Mouse (Mus musculus): ENCODE data around the gene Gm6904. TPM values are rescaled to one million over a fixed set of nuclear protein-coding genes. Genes with fewer than 3 reads are reported as not detected.
A peak's percentile ranks its signal among the peaks of the same experiment; 100 is the strongest.

Gm6904 gene
- polyA plus RNA-seq, 1 experiment from 2014 or later, result not detected

GRCm38 (mm10) chr14:59229822-59230221, 30.2 kb downstream of the Gm6904 start:
- H3K4me1 ChIP-seq (replicated peaks; ENCODE audit: control insufficient read depth, insufficient read depth, low read length), result no peaks in the 10 kb centered on the region
- no peak overlapping the region for H3K27ac ChIP-seq (ENCODE audit: low read depth)
- no peak for ATAC-seq (replicated peaks; ENCODE audit: low FRiP score, low TSS enrichment, low read depth)
- no peak overlapping the region for H3K4me3 ChIP-seq (ENCODE audit: low read depth, low read length)
- H3K9me3 ChIP-seq (ENCODE audit: control insufficient read depth, low read length), result no peaks in the 10 kb centered on the region
- H3K4me2 ChIP-seq (ENCODE audit: low read length), result no peak overlapping the region
- no peak for DNase-seq (ENCODE audit: low spot score)
- peaks cover 97% of the 10 kb centered on the region for H3K36me3 ChIP-seq (ENCODE audit: control insufficient read depth, insufficient read depth, low read length)
- no peak overlapping the region for H3K9ac ChIP-seq (ENCODE audit: low read length)
- no peaks in the 10 kb centered on the region for H3K27me3 ChIP-seq (replicated peaks; ENCODE audit: control insufficient read depth, insufficient read depth, low read length)
- 94% methylated on average over 3 of the region's 3 CpGs for WGBS

- Histone ChIP-seq H3K9ac (ENCODE audit: low read length) (no peak overlapping the region), H3K27me3 (replicated peaks; ENCODE audit: control insufficient read depth, insufficient read depth, low read length) (no peaks in the 10 kb centered on the region), H3K9me3 (ENCODE audit: control insufficient read depth, low read length) (no peaks in the 10 kb centered on the region), H3K4me3 (ENCODE audit: low read depth, low read length) (no peak overlapping the region), H3K4me1 (replicated peaks; ENCODE audit: control insufficient read depth, insufficient read depth, low read length) (no peaks in the 10 kb centered on the region), H3K4me2 (ENCODE audit: low read length) (no peak overlapping the region), H3K27ac (ENCODE audit: low read depth) (no peak overlapping the region), H3K36me3 (ENCODE audit: control insufficient read depth, insufficient read depth, low read length) (peaks cover 96% of the 10 kb centered on the region)
- no peak for ATAC-seq (replicated peaks; ENCODE audit: low FRiP score, low TSS enrichment, low read depth)
- WGBS, result 97% methylated on average over 11 of the region's 11 CpGs
- no peak for DNase-seq (ENCODE audit: low spot score)
Measured at GRCm38 (mm10) chr14:59226240-59226639, 33.8 kb downstream of the Gm6904 start.

DNA sequence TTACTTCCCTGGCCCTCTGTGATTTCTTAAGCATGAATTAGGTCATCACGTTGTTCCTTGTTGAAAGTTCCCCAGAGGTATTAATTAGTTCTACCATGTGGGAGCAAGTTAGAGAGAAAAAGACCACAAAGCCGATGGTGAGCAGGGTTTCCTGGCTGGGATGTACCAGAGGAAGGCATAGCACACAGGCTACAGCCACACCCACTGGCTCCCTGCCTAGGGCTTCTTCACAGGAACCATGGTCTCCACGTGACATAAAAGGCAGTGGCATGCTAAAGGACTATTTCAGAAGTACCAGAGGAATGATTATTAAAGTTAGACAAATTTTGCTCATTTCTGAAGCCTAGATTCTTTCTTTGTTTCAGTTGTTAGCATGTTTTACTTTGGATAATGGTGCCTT, 40.8 kb downstream of the Gm6904 start:
- H3K36me3 ChIP-seq (ENCODE audit: control insufficient read depth, insufficient read depth, low read length), result peaks cover 85% of the 10 kb centered on the region
- no peak overlapping the region for H3K4me3 ChIP-seq (ENCODE audit: low read depth, low read length)
- WGBS, result 87% methylated on average over 3 of the region's 3 CpGs
- no peaks in the 10 kb centered on the region for H3K9me3 ChIP-seq (ENCODE audit: control insufficient read depth, low read length)
- H3K4me2 ChIP-seq (ENCODE audit: low read length), result no peak overlapping the region
- H3K27ac ChIP-seq (ENCODE audit: low read depth), result no peak overlapping the region
- ATAC-seq (replicated peaks; ENCODE audit: low FRiP score, low TSS enrichment, low read depth) (no peak), DNase-seq (ENCODE audit: low spot score) (no peak)
- no peak overlapping the region for H3K9ac ChIP-seq (ENCODE audit: low read length)
- H3K4me1 ChIP-seq (replicated peaks; ENCODE audit: control insufficient read depth, insufficient read depth, low read length), result no peaks in the 10 kb centered on the region
- H3K27me3 ChIP-seq (replicated peaks; ENCODE audit: control insufficient read depth, insufficient read depth, low read length), result no peaks in the 10 kb centered on the region

DNA sequence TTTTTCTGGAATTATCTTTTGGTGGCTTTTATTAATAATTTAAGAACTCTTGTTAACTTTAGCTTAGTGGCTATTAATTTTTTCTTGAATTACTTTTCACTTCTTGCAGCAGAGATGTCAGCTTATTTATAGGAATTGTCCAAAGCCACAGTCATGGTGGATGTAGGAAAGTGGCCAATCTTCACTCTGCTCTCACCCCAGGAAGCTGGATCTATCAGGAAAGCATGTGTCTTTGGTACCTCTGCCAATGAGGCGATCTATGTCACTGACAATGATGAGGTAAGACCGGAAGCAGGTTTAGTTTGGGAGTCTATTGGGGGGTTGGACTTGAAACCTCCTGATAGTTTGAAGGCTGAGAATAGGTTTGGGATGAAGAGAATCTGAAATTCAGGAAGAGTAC, 50.2 kb downstream of the Gm6904 start:
- H3K27ac ChIP-seq (ENCODE audit: low read depth), result no peak overlapping the region
- no peaks in the 10 kb centered on the region for H3K27me3 ChIP-seq (replicated peaks; ENCODE audit: control insufficient read depth, insufficient read depth, low read length)
- no peak for DNase-seq (ENCODE audit: low spot score)
- peaks cover 26% of the 10 kb centered on the region; the same call in 1 of the 2 replicates for H3K36me3 ChIP-seq (ENCODE audit: control insufficient read depth, insufficient read depth, low read length)
- 94% methylated on average over 2 of the region's 2 CpGs for WGBS
- H3K4me1 ChIP-seq (replicated peaks; ENCODE audit: control insufficient read depth, insufficient read depth, low read length), result peaks cover 7% of the 10 kb centered on the region; the same call in 1 of the 2 replicates
- H3K4me3 ChIP-seq (ENCODE audit: low read depth, low read length), result no peak overlapping the region
- H3K4me2 ChIP-seq (ENCODE audit: low read length), result no peak overlapping the region
- H3K9me3 ChIP-seq (ENCODE audit: control insufficient read depth, low read length), result no peaks in the 10 kb centered on the region
- no peak overlapping the region for H3K9ac ChIP-seq (ENCODE audit: low read length)
- no peak for ATAC-seq (replicated peaks; ENCODE audit: low FRiP score, low TSS enrichment, low read depth)

- H3K4me2 ChIP-seq (ENCODE audit: low read length), result no peak overlapping the region
- H3K9me3 ChIP-seq (ENCODE audit: control insufficient read depth, low read length), result no peaks in the 10 kb centered on the region
- H3K9ac ChIP-seq (ENCODE audit: low read length), result no peak overlapping the region
- WGBS, result 83% methylated on average over 7 of the region's 7 CpGs
- DNase-seq (ENCODE audit: low spot score) (no peak), ATAC-seq (replicated peaks; ENCODE audit: low FRiP score, low TSS enrichment, low read depth) (no peak)
- H3K4me1 ChIP-seq (replicated peaks; ENCODE audit: control insufficient read depth, insufficient read depth, low read length), result peaks cover 11% of the 10 kb centered on the region; the same call in 1 of the 2 replicates
- H3K27ac ChIP-seq (ENCODE audit: low read depth), result no peak overlapping the region
- H3K36me3 ChIP-seq (ENCODE audit: control insufficient read depth, insufficient read depth, low read length), result 0 out of 2 replicates have a peak, but pooled peaks cover 20% of the 10 kb centered on the region
- H3K4me3 ChIP-seq (ENCODE audit: low read depth, low read length), result no peak overlapping the region
- H3K27me3 ChIP-seq (replicated peaks; ENCODE audit: control insufficient read depth, insufficient read depth, low read length), result no peaks in the 10 kb centered on the region
Measured at GRCm38 (mm10) chr14:59209003-59209402, 51.0 kb downstream of the Gm6904 start.

DNA sequence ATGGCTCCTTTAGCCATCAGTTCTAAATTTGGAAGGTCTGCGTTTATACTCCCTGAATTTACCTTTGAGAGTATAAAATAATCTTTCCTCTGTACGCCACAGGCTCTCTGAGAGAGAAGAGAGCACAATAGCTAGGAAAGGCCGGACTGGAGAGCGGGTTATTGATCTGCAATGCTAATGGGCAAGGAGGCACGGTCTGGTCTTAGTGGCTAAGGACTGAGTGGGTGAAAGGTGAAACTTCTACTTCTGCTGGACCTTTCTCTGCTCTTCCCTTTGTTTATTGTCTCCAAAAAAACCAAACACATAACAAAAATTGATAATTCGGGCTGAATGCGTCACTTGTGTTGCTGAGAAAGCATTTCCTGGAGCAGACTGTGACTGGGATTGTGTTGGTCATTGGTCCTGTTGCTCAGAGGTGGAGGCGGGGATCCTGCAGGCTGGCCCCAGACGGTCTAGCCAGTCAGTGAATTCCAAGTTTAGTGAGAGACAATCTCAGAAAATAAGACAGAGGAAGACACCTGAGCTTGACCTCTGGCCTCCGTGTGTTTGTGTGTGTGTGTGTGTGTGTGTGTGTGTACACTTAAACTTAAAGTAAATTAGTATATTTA, 53.9 kb downstream of the Gm6904 start:
- Histone ChIP-seq H3K4me3 (ENCODE audit: low read depth, low read length) (no peak overlapping the region), H3K4me1 (replicated peaks; ENCODE audit: control insufficient read depth, insufficient read depth, low read length) (peaks cover 23% of the 10 kb centered on the region), H3K9me3 (ENCODE audit: control insufficient read depth, low read length) (no peaks in the 10 kb centered on the region), H3K36me3 (ENCODE audit: control insufficient read depth, insufficient read depth, low read length) (0 out of 2 replicates have a peak, but pooled peaks cover 2% of the 10 kb centered on the region), H3K27me3 (replicated peaks; ENCODE audit: control insufficient read depth, insufficient read depth, low read length) (no peaks in the 10 kb centered on the region), H3K9ac (ENCODE audit: low read length) (no peak overlapping the region), H3K4me2 (ENCODE audit: low read length) (no peak overlapping the region), H3K27ac (ENCODE audit: low read depth) (no peak overlapping the region)
- DNase-seq (ENCODE audit: low spot score) (no peak), ATAC-seq (replicated peaks; ENCODE audit: low FRiP score, low TSS enrichment, low read depth) (no peak)
- 58% methylated on average over 10 of the region's 10 CpGs for WGBS

GRCm38 (mm10) chr14:59205461-59205860, 54.6 kb downstream of the Gm6904 start:
- H3K27ac ChIP-seq (ENCODE audit: low read depth), result no peak overlapping the region
- H3K36me3 ChIP-seq (ENCODE audit: control insufficient read depth, insufficient read depth, low read length), result no peaks in the 10 kb centered on the region
- no peak for ATAC-seq (replicated peaks; ENCODE audit: low FRiP score, low TSS enrichment, low read depth)
- H3K9me3 ChIP-seq (ENCODE audit: control insufficient read depth, low read length), result no peaks in the 10 kb centered on the region
- H3K4me1 ChIP-seq (replicated peaks; ENCODE audit: control insufficient read depth, insufficient read depth, low read length), result peaks cover 23% of the 10 kb centered on the region
- H3K4me2 ChIP-seq (ENCODE audit: low read length), result no peak overlapping the region
- no peak overlapping the region for H3K4me3 ChIP-seq (ENCODE audit: low read depth, low read length)
- 43% methylated on average over 7 of the region's 7 CpGs for WGBS
- H3K9ac ChIP-seq (ENCODE audit: low read length), result no peak overlapping the region
- no peak for DNase-seq (ENCODE audit: low spot score)
- H3K27me3 ChIP-seq (replicated peaks; ENCODE audit: control insufficient read depth, insufficient read depth, low read length), result no peaks in the 10 kb centered on the region

GRCm38 (mm10) chr14:59201604-59202215, 58.3 kb downstream of the Gm6904 start:
- H3K4me3 ChIP-seq (ENCODE audit: low read depth, low read length), result peak overlapping the region; percentile 57
- H3K36me3 ChIP-seq (ENCODE audit: control insufficient read depth, insufficient read depth, low read length), result no peaks in the 10 kb centered on the region
- DNase-seq (ENCODE audit: low spot score), result no peak
- no peaks in the 10 kb centered on the region for H3K27me3 ChIP-seq (replicated peaks; ENCODE audit: control insufficient read depth, insufficient read depth, low read length)
- WGBS, result 1% methylated on average over 21 of the region's 21 CpGs
- H3K27ac ChIP-seq (ENCODE audit: low read depth), result peak overlapping the region; percentile 92
- H3K9me3 ChIP-seq (ENCODE audit: control insufficient read depth, low read length), result no peaks in the 10 kb centered on the region
- no peak for ATAC-seq (replicated peaks; ENCODE audit: low FRiP score, low TSS enrichment, low read depth)
- H3K4me2 ChIP-seq (ENCODE audit: low read length), result peak overlapping the region; percentile 83
- peaks cover 23% of the 10 kb centered on the region for H3K4me1 ChIP-seq (replicated peaks; ENCODE audit: control insufficient read depth, insufficient read depth, low read length)
- peak overlapping the region; percentile 76 for H3K9ac ChIP-seq (ENCODE audit: low read length)

Data from intestine, embryonic 14.5 days (tissue).